Mouse (Mus musculus): ENCODE measurements around the gene Plac9a. TPM values are rescaled to one million over a fixed set of nuclear protein-coding genes. Genes with fewer than 3 reads are reported as not detected.
"Not testable (repeated sequence)": the region's sequence is repeated elsewhere in the genome, so short reads cannot be mapped to it uniquely, and the experiment has no call there.

The Plac9a gene
- polyA plus RNA-seq, 3 experiments from 2014 or later: not detected

DNA sequence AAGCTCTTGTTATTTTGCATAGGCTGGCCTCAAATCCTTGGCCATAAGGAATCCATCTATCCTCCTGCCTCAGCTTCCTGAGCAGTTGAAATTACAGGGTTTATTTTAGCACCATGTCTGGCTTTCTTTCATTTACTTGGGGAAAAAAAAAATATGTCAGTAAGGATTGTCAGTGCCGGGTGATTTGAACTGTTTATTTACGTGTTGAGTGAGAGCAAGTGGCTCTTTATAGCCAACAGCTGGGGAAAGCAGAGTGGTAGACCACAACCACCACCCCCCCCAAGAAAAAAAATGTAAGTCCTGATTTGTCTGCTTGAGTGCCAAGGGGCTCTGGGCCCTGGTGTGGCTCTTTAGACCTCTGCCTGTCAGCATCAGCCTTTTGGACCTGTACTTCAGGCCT lies 39.2 kb downstream of the Plac9a start:
- no peak for ATAC-seq

DNA sequence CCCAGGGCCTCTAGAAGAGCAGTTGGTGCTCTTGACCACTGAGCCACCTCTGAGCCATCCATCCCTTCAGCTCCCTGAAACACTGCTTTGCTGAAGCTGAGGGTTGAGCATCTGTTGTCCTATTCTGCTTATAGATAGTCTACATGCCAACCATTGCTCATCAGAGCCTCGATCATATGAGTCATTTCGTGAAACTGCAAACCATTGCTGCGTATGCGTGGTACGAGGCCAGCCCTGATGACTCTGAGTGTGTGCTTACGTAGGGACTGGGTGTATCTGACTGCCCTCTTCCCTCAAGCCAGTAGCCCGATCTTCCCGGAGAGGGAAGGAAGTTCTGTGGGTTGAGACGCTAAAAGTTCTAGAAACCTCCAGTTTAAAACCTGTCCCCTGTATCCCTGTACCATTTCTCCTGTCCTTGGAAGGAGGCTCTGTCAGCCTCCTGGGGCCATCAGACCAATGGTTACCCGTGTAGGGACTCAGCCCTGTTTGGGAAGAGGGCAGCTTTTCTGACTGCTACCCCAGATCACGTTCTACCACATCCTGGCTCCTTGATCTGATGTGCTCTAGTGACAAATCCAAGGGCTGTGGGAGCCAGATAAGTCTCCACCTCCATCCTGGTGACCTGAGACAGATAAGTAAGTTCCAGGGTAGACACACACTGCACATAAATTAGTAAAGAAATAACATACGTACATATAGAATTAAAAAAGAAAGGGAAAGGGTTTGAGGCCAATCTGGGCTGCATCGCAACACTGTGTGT lies 40.9 kb downstream of the Plac9a start:
- ATAC-seq: peak; percentile 54

DNA sequence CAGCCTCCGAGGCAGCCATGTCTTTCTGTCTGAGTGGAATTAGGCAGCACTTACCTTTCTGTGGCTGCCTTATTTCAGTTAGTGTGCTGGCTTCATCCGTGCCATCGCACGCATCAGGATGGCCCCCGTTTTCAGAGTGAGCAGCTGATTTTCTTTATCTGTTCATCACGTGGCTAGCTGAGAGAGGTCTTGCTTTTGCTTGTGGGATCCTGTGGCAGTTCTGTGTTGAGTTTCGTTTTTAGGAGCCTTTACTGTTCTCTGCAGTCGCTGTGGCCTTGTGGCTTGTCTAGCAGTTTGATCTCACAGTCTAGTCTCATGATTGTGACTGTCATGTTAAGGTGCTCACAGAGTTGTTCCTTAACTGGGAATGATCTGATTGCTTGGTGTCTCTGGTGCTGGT lies 45.0 kb downstream of the Plac9a start:
- ATAC-seq: peak; percentile 53

DNA sequence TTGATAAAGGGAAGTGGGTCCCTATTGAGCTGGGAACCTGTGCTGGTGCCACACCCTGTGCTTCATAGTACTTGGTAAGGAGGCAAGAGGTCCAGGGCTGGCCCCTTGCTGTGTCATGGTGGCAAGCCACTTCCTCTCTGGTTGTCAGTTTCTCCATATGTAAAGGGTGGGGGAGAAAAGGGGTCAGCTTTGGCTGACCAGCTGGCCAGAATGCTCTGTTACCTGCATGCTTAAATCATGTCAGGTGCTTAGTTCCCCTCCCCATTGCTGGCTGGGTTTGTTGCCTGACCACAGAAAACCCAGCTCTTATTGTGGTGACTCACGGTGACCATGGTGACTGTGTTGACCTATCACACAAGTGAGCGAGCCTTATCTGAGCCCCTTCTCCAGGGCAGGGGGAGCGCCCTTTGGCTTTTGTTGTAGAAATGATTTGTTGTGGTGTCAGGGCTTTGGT lies 45.7 kb downstream of the Plac9a start:
- peak; percentile 11 for ATAC-seq

GRCm38 (mm10) chr14:25855241-25855885 lies 47.5 kb downstream of the Plac9a start:
- ATAC-seq: peak; percentile 80

- ATAC-seq: no peak
These were observed 49.0 kb downstream of the Plac9a start for GRCm38 (mm10) chr14:25853717-25854452.

GRCm38 (mm10) chr14:25853295-25853694 lies 49.6 kb downstream of the Plac9a start:
- ATAC-seq: no peak

DNA sequence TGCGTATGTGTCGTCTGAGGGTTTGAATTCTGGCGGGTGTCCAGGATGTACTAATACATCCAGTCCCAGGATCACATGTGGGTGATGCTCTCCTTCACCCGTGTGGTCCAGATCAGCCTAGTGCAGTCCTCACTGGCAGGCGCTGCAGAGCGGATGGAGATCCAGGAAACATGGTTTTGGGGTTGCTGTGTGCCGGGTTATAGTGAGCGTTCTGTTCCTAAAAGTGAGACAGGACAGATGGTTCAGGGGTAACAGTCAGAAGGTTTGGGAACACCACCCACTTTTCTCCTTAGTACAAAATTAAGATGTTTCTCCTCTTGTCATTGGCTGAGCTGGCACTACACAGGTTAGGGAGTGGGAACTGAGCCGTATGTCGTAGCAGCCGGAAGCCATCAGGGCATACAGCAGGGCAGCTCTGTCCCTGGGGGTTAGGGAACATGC lies 50.8 kb downstream of the Plac9a start:
- ATAC-seq: no peak

GRCm38 (mm10) chr14:25851189-25851588 lies 51.7 kb downstream of the Plac9a start:
- ATAC-seq: no peak

- no peak for ATAC-seq
These were observed 52.5 kb downstream of the Plac9a start for GRCm38 (mm10) chr14:25850433-25850832.

- ATAC-seq: not testable (repeated sequence)
These were observed 54.2 kb downstream of the Plac9a start for GRCm38 (mm10) chr14:25848708-25849107.

- no peak for ATAC-seq
These were observed 54.7 kb downstream of the Plac9a start for GRCm38 (mm10) chr14:25848237-25848636.

DNA sequence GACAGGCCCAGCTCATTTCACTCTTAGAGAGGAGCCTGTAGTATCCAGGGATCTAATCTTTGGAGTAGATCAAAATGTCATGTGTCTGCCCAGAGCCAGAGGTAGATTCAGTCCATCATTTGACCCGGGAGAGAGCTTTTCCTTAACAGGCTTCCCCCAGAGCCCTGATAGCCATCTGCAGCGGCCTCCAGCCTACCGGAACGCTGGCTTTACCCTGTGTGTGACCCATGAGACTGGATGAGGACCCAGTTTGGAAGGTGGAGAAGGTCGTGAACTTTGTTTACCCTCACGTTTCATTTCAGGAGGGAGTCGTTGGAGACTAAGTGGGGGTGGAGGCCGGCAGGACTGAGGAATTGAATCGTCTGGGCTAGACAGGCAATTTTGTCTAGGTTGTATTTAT lies 55.2 kb downstream of the Plac9a start:
- no peak for ATAC-seq

- no peak for ATAC-seq
These were observed 56.4 kb downstream of the Plac9a start for GRCm38 (mm10) chr14:25846516-25846915.

GRCm38 (mm10) chr14:25845832-25846383 lies 57.0 kb downstream of the Plac9a start:
- no peak for ATAC-seq

DNA sequence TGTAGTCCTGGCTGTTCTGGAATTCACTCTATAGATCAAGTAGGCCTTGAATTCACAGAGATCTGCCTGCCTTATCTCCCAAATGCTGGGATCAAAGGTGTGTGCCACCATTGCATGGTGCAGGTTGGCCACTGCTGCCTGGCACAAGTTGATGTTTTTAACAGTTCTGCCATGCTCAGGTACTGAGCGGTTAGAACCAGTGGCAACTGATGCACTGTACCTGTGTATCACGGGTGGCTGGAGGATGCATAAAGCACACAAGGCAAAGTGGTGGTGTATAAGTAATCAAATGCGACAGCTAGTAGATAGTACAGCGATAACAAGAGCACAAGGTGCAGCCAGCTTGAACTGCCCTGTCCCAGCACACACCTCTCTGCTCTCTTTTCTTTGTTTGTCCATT lies 58.5 kb downstream of the Plac9a start:
- no peak for ATAC-seq

DNA sequence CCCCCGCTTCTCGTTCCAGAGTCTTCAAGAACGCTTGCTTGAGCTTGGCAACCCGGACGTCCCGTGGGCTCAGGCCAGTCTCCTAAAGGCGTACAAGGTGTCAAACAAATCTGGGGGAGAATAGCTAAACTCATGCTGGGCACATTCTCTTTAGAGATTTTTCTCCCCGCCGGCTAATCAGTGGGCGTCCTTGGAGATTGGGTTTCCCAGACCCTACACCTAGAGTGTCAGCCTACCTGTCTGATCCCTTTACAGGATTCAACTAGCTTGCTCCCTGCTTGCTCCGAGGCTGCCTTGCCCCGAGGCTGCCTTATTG lies 60.3 kb downstream of the Plac9a start:
- no peak for ATAC-seq

DNA sequence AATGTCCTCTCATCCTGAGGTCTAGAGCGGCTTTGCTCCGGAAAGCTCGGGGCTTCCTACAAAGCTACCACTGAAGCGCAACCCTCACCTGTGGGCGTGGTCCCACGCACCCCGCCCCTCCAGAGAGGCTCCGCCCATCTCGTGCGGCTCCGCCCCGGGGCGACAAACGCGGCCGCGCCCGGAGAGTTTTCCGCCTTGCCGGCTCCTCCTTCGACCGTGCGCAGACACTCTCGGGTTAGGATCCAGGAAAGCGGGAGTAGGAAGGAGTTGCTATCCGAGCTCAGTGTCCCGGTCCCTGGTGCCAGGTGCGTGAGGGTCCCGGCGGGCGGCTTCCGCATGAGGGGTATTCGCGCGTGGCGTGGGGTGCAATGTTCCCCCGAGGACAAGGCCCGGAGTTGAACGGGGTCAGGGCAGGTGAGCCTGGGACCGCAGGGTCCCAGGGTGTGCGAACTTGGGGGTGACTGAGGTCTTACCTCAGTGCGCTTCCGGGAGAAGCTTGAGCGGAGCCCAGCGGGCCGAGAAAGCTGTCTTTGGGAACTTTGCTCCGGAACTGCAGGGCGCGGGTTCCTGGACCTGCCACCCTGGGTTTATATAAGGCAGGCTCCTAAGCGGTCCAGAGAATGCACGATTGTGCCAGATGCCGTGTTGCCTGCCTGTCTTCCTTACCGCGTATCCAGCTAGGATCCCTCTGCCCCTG lies 60.8 kb downstream of the Plac9a start, which contains the start of gene Anxa11:
Anxa11 (plus strand) TSS at position 166 of the 697 bp plus-strand sequence.
- peak; percentile 95 for ATAC-seq

GRCm38 (mm10) chr14:25841579-25841978 lies 61.3 kb downstream of the Plac9a start:
- ATAC-seq: no peak

DNA sequence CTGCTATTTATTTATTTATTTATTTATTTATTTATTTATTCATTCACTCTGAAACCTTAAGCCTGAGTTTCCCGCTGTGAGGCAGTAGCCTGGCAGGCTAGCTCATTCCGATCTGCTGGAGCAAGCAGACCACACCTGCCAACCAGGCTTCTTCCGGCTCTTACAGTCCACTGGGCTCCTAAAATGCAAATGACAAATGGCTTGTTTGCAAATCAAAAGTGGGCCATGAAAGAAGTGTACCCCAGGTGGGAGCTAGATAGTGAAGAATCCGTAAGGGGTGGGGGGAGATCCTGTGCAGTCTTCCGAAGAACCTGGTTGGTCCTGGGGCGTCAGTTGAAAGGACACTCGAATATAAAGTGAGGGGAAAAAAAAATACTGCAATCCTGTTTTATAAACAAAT lies 61.9 kb downstream of the Plac9a start:
- ATAC-seq: no peak

DNA sequence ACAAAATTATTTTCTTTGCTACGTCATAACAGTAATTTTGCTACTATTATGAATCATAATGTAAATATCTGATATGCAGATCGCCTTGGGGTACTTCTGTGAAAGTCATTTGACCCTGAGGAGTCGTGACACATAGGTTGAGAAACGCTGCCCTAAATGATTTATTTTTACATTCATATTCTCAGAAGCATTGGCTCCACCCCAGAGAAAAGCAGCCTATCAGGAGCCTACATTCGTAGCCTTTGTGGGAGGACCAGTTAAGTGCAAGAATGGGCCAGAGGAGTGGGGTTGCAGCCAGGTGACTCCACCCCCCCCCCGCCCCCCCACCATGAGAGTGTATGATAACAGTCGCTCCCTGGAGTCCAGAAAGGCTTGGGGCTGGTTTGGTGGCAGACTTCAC lies 63.1 kb downstream of the Plac9a start:
- ATAC-seq: no peak

DNA sequence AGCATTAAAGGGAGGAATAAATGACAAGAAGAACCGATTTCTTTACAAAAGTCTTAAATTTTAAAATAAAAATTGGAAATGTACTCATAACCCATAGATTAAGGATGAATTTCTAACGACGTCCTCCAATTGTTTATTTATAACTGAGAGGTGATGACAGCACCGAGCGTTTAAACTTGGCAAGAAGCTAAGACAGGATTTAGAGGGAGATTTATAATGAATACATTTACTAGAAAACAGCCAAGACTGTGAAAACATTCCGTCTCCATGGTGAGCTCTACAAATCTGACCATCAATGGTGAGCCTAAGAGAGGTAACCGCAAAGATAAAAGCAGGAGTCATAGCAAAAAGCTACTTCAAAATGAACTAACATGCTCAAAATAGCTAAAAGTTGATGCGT lies 64.5 kb downstream of the Plac9a start:
- ATAC-seq: no peak

Data from inflammation-experienced regulatory T-cells, adult 6 months (primary cell).